Mouse (Mus musculus) kidney, postnatal 4 days (tissue): ENCODE results near the gene Mical3.

ENCODE experiments used
- DNase-seq, 2 experiments: peaks; one replicate each; pipeline ENCODE4 v3.0.0; 2021; ENCODE audit warnings: mixed read lengths in 2 of 2

Mical3 gene

GRCm38 (mm10) chr6:120894524-120894923 is 236.3 kb downstream of the Mical3 start:
- no peak for DNase-seq

GRCm38 (mm10) chr6:120894089-120894488 is 236.7 kb downstream of the Mical3 start:
- no peak for DNase-seq

- DNase-seq, result no peak
Observed at GRCm38 (mm10) chr6:120886696-120887095, 244.1 kb downstream of the Mical3 start.

- no peak for DNase-seq
Observed at GRCm38 (mm10) chr6:120884436-120884835, 246.4 kb downstream of the Mical3 start.
